Mouse (Mus musculus) embryonic fibroblast, embryonic 13.5 days (primary cell): ENCODE measurements around the gene Hmga2.

Experiments used
- CTCF ChIP-seq: IDR thresholded peaks from 2 replicates; pipeline ENCODE4 v1.5.1; 2011; ENCODE audit warnings: mild to moderate bottlenecking, control low read depth, low read length, moderate library complexity, borderline replicate concordance; ENCODE audit not compliant: insufficient read depth
- POLR2A ChIP-seq: IDR thresholded peaks from 2 replicates; pipeline ENCODE4 v1.6.1; 2011; ENCODE audit warnings: low read depth, mild to moderate bottlenecking, control low read depth, low read length, moderate library complexity

DNA sequence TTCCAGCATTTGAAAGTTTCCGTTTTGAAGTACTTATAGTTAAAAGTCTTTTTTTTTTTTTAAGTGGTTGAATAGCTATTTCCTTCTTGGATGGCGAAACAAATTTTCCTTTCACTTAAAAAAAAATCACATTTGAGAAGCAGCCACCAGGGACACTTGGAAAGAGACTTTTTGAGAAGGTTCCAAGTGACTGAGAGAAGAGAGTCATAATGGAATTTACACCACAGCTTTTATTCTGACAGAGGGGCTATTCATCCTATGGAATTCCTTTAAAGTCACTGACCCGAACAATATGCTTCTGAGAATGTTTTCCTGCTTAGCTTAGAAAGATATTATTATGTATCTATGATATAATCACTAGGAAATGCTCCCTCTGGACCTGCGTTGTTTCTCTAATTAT is 36.7 kb upstream of the Hmga2 start:
- TF ChIP-seq CTCF (no peak), POLR2A (no peak)
